Mouse (Mus musculus) retina, embryonic 14.5 days (tissue): Measurements from ENCODE around the gene Ankk1.

ENCODE experiments used
- DNase-seq: peaks from one replicate; pipeline ENCODE4 v3.0.0-alpha.2; 2015; ENCODE audit warnings: low spot score

Ankk1 gene

DNA sequence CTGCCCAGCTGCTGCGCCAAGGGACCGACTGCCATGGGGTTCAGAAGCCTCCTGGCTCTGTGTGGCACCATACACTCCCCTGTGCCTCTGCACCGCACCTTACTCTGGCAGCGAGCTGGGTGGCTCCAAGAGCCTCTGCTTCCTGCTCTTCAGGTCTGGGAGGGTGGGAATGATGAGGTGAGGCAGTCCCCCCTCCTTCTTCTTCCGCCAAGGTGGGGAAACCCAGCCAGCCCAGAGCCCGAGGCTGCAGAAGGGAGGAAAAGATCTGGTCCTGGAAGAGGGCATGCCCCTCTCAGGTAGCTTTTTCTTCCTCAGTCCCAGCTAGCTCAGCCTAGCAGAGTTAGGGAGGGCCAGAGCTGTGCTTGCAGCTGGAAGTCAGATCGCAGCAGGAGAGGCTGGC lies at the start of gene Ankk1:
Ankk1 (minus strand) TSS at position 101 of the 400 bp plus-strand sequence.
- no peak for DNase-seq

DNA sequence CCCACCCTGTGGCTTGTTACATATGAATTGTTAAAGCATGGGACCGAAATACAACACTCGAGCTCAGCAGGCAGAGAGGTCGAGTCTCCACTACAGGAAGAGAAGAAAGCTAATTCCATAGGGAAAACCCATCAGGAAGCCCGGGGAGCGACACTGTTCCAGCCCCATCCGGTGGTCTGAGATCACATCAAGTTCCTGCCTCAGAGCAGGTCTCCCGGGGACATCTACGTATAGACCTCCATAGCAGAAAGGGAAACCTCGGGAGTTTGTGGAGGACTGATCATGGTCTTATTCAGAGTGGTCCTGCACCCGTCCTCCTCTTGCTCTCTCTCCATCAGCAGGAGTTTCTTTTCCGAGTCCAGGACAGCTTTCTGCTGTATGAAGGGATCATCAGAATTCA lies 45.3 kb upstream of the Ankk1 start:
- no peak for DNase-seq

- no peak for DNase-seq
Measured at GRCm38 (mm10) chr9:49470946-49471345, 44.1 kb upstream of the Ankk1 start.

DNA sequence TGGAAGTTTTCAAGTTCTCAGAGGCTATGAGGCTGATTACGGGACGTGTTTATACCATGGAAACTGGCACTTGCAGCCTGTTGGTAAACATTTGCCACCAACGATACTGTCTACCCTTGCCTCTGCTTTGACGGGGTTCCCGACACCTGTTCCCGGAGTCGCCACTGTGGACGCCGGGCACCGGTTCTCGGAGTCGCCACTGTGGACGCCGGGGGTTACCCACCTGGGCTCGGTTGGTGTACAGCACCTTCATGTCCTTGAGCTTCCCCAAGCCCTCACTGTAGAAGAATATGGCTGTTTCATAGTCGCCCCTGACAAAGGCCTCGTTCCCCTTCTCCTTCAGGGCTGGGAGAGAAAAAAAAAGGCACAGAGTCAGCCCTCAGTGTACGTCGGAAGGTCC lies 43.2 kb upstream of the Ankk1 start:
- DNase-seq: no peak

GRCm38 (mm10) chr9:49456136-49456535 lies 29.3 kb upstream of the Ankk1 start:
- no peak for DNase-seq

GRCm38 (mm10) chr9:49452396-49452795 lies 25.6 kb upstream of the Ankk1 start:
- no peak for DNase-seq

- DNase-seq: no peak
Measured at GRCm38 (mm10) chr9:49450491-49450890, 23.7 kb upstream of the Ankk1 start.

- no peak for DNase-seq
Measured at GRCm38 (mm10) chr9:49442621-49443020, 15.8 kb upstream of the Ankk1 start.

DNA sequence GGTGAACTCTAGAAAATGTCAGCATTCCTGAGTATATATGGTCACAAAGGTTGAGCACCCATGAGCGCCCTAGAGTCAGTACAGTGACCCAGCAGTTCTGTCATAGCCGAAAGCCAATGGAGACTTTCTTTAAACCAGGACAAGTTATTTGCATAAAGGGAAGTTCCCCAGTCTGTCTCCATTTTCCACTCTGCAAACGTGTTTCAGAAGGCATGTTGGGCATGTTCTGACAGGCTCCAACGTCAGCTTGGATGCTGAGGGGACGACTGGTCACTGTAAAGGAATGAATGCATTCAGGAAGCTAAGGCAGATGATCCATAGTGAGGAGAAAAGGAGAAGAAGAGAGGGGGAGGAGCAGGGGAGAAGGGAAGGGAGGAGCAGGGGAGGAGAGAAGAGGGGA lies 657 bp upstream of the Ankk1 start:
- no peak for DNase-seq

GRCm38 (mm10) chr9:49425585-49425984 lies 1.2 kb downstream of the Ankk1 start:
- DNase-seq: no peak

DNA sequence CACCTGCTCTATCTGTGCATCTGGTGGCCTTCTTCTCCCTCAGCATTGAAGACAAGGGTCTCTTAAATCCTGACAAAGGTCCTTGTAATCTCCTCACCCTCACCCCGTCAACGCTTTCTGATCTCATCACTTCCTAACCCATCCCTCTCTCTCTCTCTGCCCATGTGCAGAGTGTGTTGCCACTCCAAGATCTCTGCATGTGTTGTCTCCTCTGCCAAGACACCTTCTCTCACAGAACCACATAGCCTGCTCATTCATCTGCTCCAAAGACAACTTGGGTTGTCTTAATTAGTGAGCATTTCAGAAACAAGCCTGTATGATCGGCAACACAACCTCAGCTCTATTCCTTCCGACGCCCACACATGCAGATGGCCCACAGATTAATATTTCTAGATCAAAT lies 3.0 kb downstream of the Ankk1 start:
- no peak for DNase-seq

DNA sequence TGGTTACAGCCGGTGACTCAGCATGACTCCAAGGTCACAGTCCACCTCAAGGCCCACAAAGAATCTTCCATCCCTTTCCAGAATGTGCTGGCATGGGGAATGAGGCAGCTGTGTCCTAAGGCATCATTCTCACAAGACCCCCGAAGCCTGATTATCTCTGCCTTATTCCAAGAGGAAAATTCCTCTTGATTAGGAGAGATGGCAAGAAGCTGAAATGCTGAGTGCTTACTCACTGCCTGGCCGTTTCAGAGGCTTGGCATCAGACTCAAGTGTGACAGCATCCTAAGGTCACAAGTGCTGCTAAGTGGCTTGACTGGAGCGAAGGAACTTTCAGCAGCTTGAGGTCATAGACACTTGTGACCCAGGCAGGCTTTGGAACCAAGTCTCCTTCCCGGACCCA lies 16.2 kb downstream of the Ankk1 start:
- no peak for DNase-seq

DNA sequence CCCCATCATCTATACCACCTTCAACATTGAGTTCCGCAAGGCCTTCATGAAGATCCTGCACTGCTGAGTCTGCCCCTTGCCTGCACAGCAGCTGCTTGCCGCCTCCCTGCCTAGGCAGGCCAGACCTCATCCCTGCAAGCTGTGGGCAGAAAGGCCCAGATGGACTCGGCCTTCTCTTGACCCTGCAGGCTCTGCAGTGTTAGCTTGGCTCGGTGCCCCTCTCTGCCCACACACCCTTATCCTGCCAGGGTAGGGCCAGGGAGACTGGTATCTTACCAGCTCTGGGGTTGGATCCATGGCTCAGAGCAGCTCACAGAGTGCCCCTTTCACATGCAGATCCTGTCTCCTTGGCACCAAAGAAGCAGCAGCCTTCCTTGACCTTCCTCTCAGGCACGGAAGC lies 19.8 kb downstream of the Ankk1 start:
- DNase-seq: no peak

DNA sequence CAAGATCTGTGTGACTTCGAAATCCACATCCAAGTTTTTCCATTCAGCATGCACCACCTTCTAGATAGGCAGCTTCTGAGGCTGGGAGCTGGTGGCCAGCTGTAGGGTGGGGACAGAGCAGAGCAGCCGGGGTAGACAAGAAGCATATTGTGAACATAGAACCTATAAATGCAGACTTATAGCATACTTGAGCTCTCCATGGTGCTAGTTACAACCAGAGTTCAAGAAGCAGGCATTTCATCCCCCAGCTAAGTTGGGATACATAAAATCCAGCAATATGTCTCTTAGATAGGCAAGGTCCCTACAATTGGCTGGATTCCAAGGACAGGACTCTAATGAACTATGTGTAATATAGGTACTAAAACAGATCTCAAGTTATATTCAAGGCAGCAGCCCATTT lies 23.1 kb downstream of the Ankk1 start:
- DNase-seq: no peak

GRCm38 (mm10) chr9:49396006-49396405 lies 30.8 kb downstream of the Ankk1 start:
- DNase-seq: no peak

GRCm38 (mm10) chr9:49392242-49392641 lies 34.6 kb downstream of the Ankk1 start:
- no peak for DNase-seq

DNA sequence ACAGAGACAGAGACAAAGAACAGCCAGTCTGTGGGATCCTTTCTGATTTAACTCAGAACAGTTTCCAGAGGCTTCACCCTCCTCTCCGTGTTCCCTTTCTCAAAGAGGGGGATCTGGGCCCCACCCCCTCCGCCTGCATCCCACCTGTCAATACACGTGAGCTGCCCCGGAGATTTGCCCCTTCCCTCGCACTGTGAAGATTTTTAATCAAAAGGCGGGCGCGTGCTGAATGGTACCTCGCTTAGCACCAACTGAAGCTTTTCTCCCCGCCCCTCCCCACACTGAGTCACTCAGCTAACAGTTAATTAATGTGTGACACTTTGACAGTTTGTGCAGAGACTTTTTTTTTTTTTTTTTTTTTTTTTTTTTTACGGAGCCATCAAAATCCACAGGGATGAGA lies 40.7 kb downstream of the Ankk1 start:
- peak; percentile 8 for DNase-seq

- no peak for DNase-seq
Measured at GRCm38 (mm10) chr9:49385301-49385700, 41.5 kb downstream of the Ankk1 start.

- DNase-seq: no peak
Measured at GRCm38 (mm10) chr9:49384855-49385254, 42.0 kb downstream of the Ankk1 start.

GRCm38 (mm10) chr9:49384041-49384440 lies 42.8 kb downstream of the Ankk1 start:
- no peak for DNase-seq

DNA sequence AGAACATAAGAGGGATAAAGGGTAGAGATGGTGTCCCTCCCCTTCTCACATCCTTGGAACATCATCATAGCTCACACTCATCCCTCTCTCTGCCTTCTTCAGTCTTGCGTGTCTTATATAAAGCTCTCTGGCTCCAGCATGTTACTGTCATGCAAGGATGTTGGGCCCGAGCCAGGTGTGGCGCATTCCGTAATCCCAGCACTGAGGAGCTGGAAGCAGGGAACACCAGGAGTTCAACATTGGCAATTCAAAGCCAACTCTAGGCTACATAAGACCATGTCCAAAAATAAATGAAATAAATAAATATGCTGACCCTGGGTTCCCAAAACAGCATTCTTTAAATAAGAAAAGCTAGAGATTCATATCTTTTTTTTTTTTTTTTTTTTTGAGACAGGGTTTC lies 46.9 kb downstream of the Ankk1 start:
- DNase-seq: no peak

GRCm38 (mm10) chr9:49373946-49374345 lies 52.9 kb downstream of the Ankk1 start:
- no peak for DNase-seq

- peak; percentile 24 for DNase-seq
Measured at GRCm38 (mm10) chr9:49365763-49366162, 61.1 kb downstream of the Ankk1 start.
